Mouse (Mus musculus) liver, adult 2 months (tissue): ENCODE measurements around the gene Ripor3. TPM values are rescaled to one million over a fixed set of nuclear protein-coding genes. Genes with fewer than 3 reads are reported as not detected.
A peak's percentile ranks its signal among the peaks of the same experiment; 100 is the strongest.

ENCODE experiments used
- DNase-seq: peaks from one replicate; pipeline ENCODE4 v3.0.0-alpha.2; 2011; ENCODE audit warnings: low read depth, low spot score; ENCODE audit errors: extremely low read depth
- H3K27ac ChIP-seq: fragments of 200-500 bp; replicated peaks from 2 replicates; pipeline ENCODE4 v1.5.1; 2012; ENCODE audit warnings: low read depth, mild to moderate bottlenecking, control low read depth, inconsistent platforms, low read length; ENCODE audit not compliant: insufficient read depth
- H3K27me3 ChIP-seq: fragments of 200-500 bp; 2 replicates; pipeline ENCODE4 v1.6.1; 2012; ENCODE audit warnings: mild to moderate bottlenecking, moderate library complexity, low read length, inconsistent platforms; ENCODE audit not compliant: control insufficient read depth, insufficient read depth
- H3K36me3 ChIP-seq: fragments of 200-500 bp; 2 replicates; pipeline ENCODE4 v1.6.1; 2012; ENCODE audit warnings: low read length, inconsistent platforms; ENCODE audit not compliant: control insufficient read depth, insufficient read depth
- H3K4me1 ChIP-seq: fragments of 200-500 bp; 2 replicates; pipeline ENCODE4 v1.6.1; 2011; ENCODE audit warnings: low read length; ENCODE audit not compliant: control insufficient read depth, insufficient read depth
- H3K4me3 ChIP-seq: fragments of 200-500 bp; 2 replicates; pipeline ENCODE4 v1.5.1; 2011; ENCODE audit warnings: low read depth, mild to moderate bottlenecking, control low read depth, low read length, moderate library complexity; ENCODE audit not compliant: insufficient read depth
- H3K79me2 ChIP-seq: fragments of 200-500 bp; 2 replicates; pipeline ENCODE4 v1.6.1; 2012; ENCODE audit warnings: inconsistent platforms, mild to moderate bottlenecking, low read length, moderate library complexity; ENCODE audit not compliant: control insufficient read depth, insufficient read depth
- H3K9ac ChIP-seq: fragments of 200-500 bp; 2 replicates; pipeline ENCODE4 v1.6.1; 2012; ENCODE audit warnings: low read depth, mild to moderate bottlenecking, control low read depth, inconsistent platforms, low read length
- CTCF ChIP-seq: fragments of 200-500 bp; IDR thresholded peaks from 2 replicates; pipeline ENCODE4 v1.5.1; 2011; ENCODE audit warnings: low read depth, low read length, control low read depth
- POLR2A ChIP-seq: fragments of 200-500 bp; IDR thresholded peaks from 2 replicates; pipeline ENCODE4 v1.6.1; 2011; ENCODE audit warnings: low read length, control low read depth; ENCODE audit not compliant: insufficient read depth; ENCODE audit errors: extremely low read depth
- WGBS: fragments of 180-500 bp; shearing (Covaris S2); methylation state at CpG from one replicate; pipeline ENCODE4 v1.1.7; 2018; 5-methylcytosine and 5-hydroxymethylcytosine counted together
- polyA plus RNA-seq: library from polyadenylated mRNA; depleted of rRNA; stranded (reverse); fragments of >200 nt; gene quantifications from 2 replicates; pipeline ENCODE4 v1.2.3, GENCODE M21; 2012
- total RNA-seq: library from RNA; depleted of rRNA; stranded (reverse); fragments of >200 nt; gene quantifications from 2 replicates; pipeline ENCODE4 v1.2.3, GENCODE M21; 2014

The Ripor3 gene
- total and polyA plus RNA-seq, 2 experiments: 0.92 to 1.9 TPM

- H3K9ac ChIP-seq: peak overlapping the region; percentile 28; the same call in 1 of the 2 replicates
- peak; percentile 98 for DNase-seq
- no peak overlapping the region for H3K27ac ChIP-seq
Observed at GRCm38 (mm10) chr2:168003431-168003830, 7.0 kb downstream of the Ripor3 start.

GRCm38 (mm10) chr2:168002884-168003283, 7.5 kb downstream of the Ripor3 start:
- TF ChIP-seq CTCF (no peak), POLR2A (no peak)

More at GRCm38 (mm10) chr2:168003431-168003830, 7.0 kb downstream of the Ripor3 start:
- peaks cover 15% of the 10 kb centered on the region for H3K4me1 ChIP-seq
- no peaks in the 10 kb centered on the region for H3K79me2 ChIP-seq
- no peaks in the 10 kb centered on the region for H3K36me3 ChIP-seq
- H3K27me3 ChIP-seq: no peaks in the 10 kb centered on the region
- TF ChIP-seq POLR2A (no peak), CTCF (no peak)
- whole genome bisulfite sequencing: 28% methylated on average over 12 of the region's 12 CpGs
- no peak overlapping the region for H3K4me3 ChIP-seq

DNA sequence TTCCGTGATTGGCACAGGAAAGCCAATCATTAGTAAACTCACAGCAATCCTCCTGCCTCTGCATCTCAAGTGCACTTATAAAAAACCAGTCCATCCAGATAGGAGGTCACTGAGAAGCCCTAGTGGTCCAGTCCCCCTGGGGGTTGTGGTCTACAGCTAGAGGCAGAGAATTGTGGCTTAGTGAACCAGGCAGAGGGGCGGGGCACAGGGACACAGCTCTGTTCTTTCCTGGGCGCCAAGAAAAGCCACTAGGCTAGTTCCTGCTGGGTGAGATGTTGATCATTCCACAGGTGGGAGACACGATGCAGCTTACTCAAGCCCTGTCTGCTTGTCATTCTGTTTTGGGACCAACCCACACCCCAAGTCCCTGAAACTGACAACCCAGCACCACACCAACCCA, 8.2 kb downstream of the Ripor3 start:
- H3K4me3 ChIP-seq: no peak overlapping the region
- 87% methylated on average over 4 of the region's 4 CpGs for WGBS
- H3K4me1 ChIP-seq: peaks cover 15% of the 10 kb centered on the region
- no peaks in the 10 kb centered on the region for H3K79me2 ChIP-seq
- H3K9ac ChIP-seq: no peak overlapping the region
- no peak overlapping the region for H3K27ac ChIP-seq
- no peaks in the 10 kb centered on the region for H3K36me3 ChIP-seq
- TF ChIP-seq CTCF (no peak), POLR2A (no peak)
- DNase-seq: no peak
- no peaks in the 10 kb centered on the region for H3K27me3 ChIP-seq

More at GRCm38 (mm10) chr2:168002884-168003283, 7.5 kb downstream of the Ripor3 start:
- no peaks in the 10 kb centered on the region for H3K79me2 ChIP-seq
- WGBS: 53% methylated on average over 2 of the region's 2 CpGs
- H3K9ac ChIP-seq: no peak overlapping the region
- no peak overlapping the region for H3K27ac ChIP-seq
- H3K36me3 ChIP-seq: no peaks in the 10 kb centered on the region
- no peak for DNase-seq
- peaks cover 15% of the 10 kb centered on the region for H3K4me1 ChIP-seq
- no peaks in the 10 kb centered on the region for H3K27me3 ChIP-seq
- no peak overlapping the region for H3K4me3 ChIP-seq

DNA sequence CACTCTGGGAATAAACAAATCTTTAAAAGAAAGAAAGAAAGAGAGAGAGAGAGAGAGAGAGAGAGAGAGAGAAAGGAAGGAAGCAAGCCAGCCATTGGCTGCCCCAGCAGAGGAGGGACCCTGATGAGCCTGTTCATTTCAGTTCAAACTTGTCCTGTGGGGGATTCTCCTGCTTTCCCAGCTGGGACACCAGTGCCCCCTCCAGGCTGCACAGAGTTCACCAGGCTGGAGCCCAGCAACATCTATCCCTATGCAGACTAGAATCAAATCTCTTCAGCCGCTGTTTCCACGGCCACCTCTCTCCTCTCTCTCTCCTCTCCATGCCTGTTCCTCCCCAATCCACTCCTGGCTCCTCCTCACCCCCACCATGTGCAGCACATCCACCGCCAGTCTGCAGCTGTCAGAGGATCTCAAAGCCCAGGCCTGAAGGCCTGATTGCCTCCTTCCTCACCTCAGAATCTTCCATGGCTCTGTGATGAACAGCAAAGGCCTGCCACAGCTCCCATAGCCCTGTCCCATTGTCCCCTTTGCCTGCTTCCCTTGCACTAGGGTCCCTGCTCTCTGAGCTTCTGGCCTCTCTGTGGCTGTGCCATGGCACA, 11.2 kb downstream of the Ripor3 start:
- Histone ChIP-seq H3K4me1 (peaks cover 4% of the 10 kb centered on the region; the same call in 1 of the 2 replicates), H3K79me2 (no peaks in the 10 kb centered on the region), H3K9ac (no peak overlapping the region), H3K4me3 (no peak overlapping the region), H3K36me3 (no peaks in the 10 kb centered on the region), H3K27me3 (no peaks in the 10 kb centered on the region), H3K27ac (no peak overlapping the region)
- 0 out of 2 replicates have a peak, but pooled peaks have one; percentile 28 for TF ChIP-seq CTCF
- no peak for TF ChIP-seq POLR2A
- no peak for DNase-seq
- 89% methylated on average over 3 of the region's 3 CpGs for WGBS

- H3K4me1 ChIP-seq: no peaks in the 10 kb centered on the region
- WGBS: 83% methylated on average over 3 of the region's 3 CpGs
- TF ChIP-seq POLR2A (no peak), CTCF (no peak)
Observed at GRCm38 (mm10) chr2:167997562-167997961, 12.9 kb downstream of the Ripor3 start.

DNA sequence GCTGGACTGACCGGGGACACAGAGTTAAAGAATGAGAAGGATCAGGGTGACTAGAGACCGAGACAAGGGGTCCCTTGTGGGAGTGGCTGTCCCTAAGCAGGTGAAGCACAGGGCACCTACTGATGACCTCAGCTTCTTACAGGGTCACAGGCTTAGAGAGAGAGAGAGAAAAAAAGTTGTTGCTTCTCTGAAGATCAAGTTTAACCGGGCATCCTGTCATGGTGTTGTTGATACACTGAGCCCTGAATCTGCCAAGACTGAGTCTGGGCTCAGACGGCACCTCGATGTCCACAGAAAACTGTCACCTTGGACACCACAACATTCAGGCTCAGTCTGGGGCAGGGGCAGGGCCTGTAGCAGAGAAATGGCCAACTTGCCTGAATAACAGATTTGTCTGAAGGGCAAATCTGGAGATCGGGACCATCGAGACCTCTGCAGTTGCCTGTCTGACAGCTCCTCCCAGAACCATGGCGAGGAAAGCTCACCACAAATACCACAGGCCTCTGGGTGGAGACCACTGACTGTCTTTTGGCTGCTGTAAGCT, 13.7 kb downstream of the Ripor3 start:
- 79% methylated on average over 8 of the region's 8 CpGs for WGBS
- H3K36me3 ChIP-seq: no peaks in the 10 kb centered on the region
- DNase-seq: no peak
- no peak overlapping the region for H3K9ac ChIP-seq
- H3K27me3 ChIP-seq: no peaks in the 10 kb centered on the region
- H3K4me1 ChIP-seq: no peaks in the 10 kb centered on the region
- no peaks in the 10 kb centered on the region for H3K79me2 ChIP-seq
- no peak overlapping the region for H3K4me3 ChIP-seq
- no peak overlapping the region for H3K27ac ChIP-seq
- TF ChIP-seq CTCF (no peak), POLR2A (no peak)

More at GRCm38 (mm10) chr2:167997562-167997961, 12.9 kb downstream of the Ripor3 start:
- Histone ChIP-seq H3K79me2 (no peaks in the 10 kb centered on the region), H3K9ac (no peak overlapping the region), H3K27me3 (no peaks in the 10 kb centered on the region), H3K4me3 (no peak overlapping the region), H3K27ac (no peak overlapping the region), H3K36me3 (no peaks in the 10 kb centered on the region)
- DNase-seq: no peak
